Mouse (Mus musculus) megakaryocyte progenitor cell, adult 5-6 weeks (primary cell): ENCODE results near the gene Ndst2. TPM values are rescaled to one million over a fixed set of nuclear protein-coding genes. Genes with fewer than 3 reads are reported as not detected.

Experiments
- ATAC-seq: replicated peaks from 2 replicates; pipeline ENCODE4 v1.8.0; 2016; ENCODE audit warnings: mild to moderate bottlenecking, moderate TSS enrichment, inconsistent platforms; ENCODE audit not compliant: poor library complexity
- total RNA-seq, 2 experiments: library from RNA; stranded (forward) in 1 of 2; stranded (reverse) in 1 of 2; fragments of 157-497, 149-512 nt in 1 of 2; fragments of 200-1000 nt in 1 of 2; gene quantifications; 2 replicates each; pipeline versions ENCODE4 v1.2.3 to v1.2.4; 2015 to 2017

Gene Ndst2
- 21.2 and 30.7 TPM in 2 replicates for total RNA-seq (2015)
- total RNA-seq (2017): 6.6 and 8.5 TPM in 2 replicates

DNA sequence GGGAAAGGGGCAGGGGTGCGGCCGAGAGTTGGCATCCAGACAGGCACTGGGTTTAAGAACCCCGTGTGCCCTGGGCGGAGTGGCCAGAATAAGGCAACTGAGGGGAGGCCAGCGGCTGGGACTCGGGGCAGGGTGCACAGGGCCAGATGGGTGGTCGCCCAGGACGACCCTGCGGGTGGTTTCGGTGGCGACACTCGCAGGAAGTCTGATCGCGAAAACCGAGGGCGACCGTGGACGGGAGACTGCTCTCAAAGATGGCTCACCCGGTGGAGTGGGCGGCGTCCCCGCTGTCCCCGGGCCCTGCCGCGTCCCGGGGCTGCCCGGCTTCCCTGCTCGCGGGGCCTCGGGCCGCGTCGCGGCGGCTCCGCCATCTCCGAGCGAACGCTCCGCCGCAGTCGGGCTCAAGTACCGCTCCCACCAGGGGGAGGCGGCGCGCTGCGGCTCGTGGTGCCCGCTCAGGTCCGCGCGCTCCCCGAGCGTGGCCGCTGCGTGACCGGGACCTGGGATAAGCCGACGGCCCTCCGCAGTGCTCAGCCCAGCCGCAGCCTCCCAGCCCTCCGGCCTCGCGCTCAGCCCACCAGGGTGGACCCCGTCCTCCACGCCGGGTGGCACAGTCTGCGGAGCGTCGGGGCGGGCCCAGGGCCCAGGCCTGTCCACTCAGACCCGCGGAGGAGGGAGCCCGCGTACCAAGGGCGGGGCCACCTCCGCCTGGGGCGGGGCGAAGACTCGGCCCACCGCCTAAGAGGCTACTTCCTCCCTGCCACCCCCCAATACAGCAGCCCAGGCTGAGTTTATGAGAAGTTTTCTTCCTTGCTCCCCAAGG is at the start of gene Ndst2:
Ndst2 (minus strand) TSS at position 611 of the 823 bp plus-strand sequence.
- peak; percentile 82 for ATAC-seq

GRCm38 (mm10) chr14:20783526-20783925 is 49.2 kb upstream of the Ndst2 start:
- no peak for ATAC-seq

GRCm38 (mm10) chr14:20782860-20783259 is 48.5 kb upstream of the Ndst2 start:
- ATAC-seq: no peak

DNA sequence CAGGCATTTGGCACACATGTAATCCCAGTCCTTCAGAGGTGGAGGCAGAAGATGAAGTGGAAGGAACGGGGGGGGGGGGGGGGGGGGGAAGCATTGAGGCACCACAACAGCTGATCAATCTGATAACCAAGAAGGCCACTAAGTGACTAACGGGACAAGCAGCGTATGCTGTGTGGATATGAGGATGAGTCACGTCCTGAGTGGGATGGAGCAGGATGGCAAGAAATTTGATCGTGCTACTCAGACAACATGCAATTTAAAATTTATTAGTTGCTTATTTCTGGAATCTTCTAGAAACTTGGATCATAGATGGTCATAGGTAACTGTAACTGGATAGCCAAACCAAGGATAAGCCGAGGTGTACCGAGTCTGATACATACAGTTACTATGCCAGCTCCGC is 45.9 kb upstream of the Ndst2 start:
- ATAC-seq: no peak

DNA sequence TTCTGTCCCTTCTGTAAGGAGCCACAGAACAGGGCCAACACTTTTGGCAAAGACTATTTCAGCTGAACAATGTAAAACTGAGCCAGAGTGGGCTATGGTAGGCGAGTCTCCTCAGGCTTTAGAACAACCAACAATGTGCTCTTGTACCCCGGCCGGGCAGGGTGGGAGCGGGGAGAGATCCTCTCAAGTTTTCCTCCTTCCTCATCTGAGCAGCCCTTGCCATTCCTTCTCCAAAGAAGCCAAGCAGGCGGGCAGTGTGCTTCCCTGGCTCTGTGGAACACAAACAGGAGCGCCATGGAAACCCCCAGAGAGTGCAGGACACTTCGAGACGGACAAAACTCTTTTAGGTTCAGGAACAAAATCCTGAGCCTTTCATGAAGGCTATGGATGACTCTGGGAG is 44.1 kb upstream of the Ndst2 start:
- ATAC-seq: no peak

DNA sequence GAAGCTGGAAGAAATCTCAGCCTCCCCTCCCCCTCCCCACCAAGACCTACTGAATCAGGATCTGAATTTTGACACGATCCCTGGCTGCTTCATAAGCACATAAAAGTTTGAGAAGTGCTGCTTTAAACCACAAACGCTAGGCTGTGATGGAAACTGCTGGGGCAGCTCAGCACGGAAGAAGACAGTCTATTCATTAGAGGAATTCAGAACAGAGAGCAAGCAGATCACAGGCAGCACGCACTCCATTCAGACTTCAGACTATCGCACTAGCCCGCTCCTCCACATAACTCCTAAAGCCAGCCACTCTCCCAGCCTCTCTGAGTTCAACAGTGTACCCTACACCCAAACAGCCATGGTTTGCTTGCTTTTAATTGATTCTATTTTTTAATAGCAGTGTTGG is 41.3 kb upstream of the Ndst2 start:
- ATAC-seq: no peak

DNA sequence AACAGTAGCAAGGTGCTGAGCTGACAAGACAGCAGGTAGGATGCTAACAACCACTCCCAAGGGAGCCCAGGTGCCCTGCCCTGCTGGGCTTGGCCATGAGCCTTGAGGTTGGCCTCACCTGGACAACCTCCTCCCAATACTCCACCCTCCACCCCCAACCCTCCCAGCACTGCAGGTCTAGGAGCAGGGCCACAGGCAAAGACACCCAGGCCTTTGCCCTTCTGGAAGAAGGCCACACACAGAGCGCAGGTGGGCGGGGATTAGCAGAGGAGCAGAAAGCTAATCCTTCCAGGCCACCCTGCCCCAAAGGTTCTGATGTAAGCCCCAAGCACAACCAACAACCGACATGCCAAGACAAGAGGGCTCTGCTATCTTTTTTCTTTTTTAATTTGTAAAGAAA is 39.0 kb upstream of the Ndst2 start:
- no peak for ATAC-seq

- ATAC-seq: peak; percentile 75
Measured at GRCm38 (mm10) chr14:20772808-20773207, 38.4 kb upstream of the Ndst2 start.

DNA sequence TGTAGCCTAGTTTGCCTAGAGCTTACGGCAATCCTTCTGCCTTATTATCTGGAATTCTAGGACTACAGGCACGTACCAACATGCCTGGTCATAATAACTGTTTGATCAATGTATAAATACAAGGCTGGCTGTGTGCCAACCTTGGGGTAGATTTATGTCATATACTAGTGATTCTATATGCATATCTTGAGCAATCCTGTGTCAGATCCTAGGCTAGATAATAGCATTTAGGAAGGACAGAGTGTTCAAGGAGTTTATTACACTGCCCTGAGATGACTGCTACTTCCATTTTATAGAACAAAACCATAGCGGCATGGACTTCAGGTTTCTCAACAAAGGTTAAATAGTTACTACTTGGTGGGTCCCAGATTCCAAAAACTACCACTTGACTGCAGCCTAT is 37.6 kb upstream of the Ndst2 start:
- ATAC-seq: no peak

- ATAC-seq: no peak
Measured at GRCm38 (mm10) chr14:20768581-20768980, 34.2 kb upstream of the Ndst2 start.

DNA sequence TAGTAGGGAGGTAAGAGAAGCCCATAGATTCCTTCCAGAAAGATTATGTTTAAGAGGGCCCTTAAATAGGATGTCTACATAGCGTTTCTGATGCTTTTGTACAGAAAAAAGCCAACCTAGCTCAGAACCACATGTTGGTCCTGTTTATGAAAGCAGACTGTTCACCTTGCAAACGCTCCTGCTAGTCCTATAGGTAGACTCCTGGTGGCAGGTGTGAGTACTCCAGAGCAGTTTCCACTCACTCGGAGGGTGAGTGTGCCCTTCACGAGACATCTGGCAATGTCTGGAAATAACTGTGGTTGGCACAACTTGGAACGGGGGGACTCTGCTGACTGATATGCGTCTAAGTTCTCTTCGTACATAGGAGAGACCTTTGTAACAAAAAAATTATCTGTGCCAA is 33.6 kb upstream of the Ndst2 start:
- no peak for ATAC-seq

DNA sequence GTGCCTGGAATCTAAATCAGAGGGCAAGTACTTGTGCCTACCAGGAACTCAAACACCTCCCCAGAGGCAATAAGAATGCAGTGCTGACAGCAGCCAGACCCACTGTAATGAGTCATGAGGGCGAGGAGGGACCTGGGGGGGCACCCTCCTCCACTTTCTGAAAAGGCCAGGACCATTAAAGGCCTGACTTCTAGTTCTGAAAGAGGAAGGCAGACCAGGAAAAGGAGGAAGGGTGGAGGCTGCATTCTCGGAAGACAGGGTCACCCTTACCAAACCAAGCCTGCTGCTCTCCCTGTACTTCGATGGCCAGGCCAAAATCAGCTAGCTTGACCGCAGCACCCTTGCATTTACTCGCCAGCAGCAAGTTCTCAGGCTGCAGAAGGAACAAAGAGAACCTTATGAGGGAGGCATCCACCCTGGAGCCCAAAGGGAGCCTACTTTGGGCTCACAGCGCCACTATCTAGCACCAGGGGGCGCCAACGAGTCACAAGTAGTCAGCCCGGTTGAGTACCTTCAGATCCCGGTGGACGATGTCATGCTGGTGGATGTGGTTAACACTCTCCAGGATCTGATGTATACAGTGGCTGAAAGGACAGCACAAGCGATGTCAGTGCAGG is 31.4 kb upstream of the Ndst2 start:
- ATAC-seq: peak; percentile 99

GRCm38 (mm10) chr14:20764942-20765341 is 30.6 kb upstream of the Ndst2 start:
- no peak for ATAC-seq

GRCm38 (mm10) chr14:20758768-20759435 is 24.5 kb upstream of the Ndst2 start:
- peak; percentile 65; the same call in 1 of the 2 replicates for ATAC-seq

GRCm38 (mm10) chr14:20757370-20757907 is 23.1 kb upstream of the Ndst2 start:
- no peak for ATAC-seq

GRCm38 (mm10) chr14:20753792-20754191 is 19.4 kb upstream of the Ndst2 start:
- no peak for ATAC-seq

DNA sequence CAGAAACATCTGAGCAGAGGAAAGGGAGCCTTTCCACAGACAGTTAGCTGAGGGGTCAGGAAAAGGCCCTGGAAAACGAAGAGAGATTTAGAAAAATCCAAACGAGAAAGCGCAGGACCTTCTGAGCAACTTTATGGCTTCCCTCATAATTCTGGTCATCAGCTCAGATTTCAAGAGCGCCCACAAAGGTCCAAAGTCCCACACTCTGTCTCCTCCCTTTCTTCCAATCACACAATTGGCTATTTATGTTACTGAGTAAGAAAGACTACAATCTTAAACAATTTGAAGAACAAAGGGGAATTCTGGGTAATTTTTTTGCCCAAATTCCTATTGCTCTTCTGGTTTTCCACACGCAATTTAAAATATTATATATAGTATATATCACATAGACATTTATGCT is 16.1 kb upstream of the Ndst2 start:
- ATAC-seq: no peak

GRCm38 (mm10) chr14:20749494-20750051 is 15.2 kb upstream of the Ndst2 start:
- ATAC-seq: no peak

DNA sequence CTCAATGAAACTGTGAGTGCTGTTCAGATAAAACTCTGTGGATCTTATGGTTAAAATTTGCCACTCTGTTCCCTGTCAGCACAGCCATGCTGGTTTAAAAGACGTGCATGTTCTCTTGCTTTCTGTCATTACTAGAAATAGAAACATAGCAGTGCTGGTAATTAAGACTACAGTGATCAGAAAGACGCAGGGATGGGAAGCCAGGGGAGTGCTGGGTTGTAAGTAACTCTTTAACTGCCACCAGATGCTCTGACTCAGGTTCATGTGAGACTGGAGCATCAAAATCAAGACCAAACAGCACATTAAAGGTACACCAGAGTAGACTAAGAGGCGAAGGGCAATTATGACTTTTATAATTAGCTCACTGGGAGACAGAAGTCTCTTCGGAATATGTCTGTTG is 14.0 kb upstream of the Ndst2 start:
- no peak for ATAC-seq

- ATAC-seq: no peak
Measured at GRCm38 (mm10) chr14:20746935-20747334, 12.6 kb upstream of the Ndst2 start.

- ATAC-seq: no peak
Measured at GRCm38 (mm10) chr14:20743614-20744013, 9.3 kb upstream of the Ndst2 start.
